Mouse (Mus musculus): ENCODE data around the gene Plcl1.

DNA sequence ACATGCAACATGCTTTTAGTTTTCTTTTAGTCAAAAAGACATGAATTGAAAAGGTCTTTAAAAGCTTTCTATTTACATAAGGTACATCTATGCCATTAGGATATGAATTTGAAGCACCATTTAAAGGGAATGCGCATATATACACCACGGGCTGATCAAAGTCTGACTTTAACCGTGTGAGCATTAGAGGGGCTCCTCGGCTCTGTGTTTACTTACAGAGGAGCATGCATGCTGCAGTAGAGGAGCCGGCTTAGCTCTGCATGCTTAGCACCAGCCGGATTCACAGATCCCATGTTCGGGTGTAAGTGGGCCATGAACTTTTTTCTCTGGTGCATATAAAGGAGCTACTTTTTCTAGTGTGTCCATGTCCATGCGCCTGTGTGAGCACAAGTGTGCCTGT, 31.4 kb downstream of the Plcl1 start:
- TF ChIP-seq CEBPB (IDR thresholded peaks at IDR 0.05; ENCODE audit: insufficient read depth, poor library complexity, severe bottlenecking) (no peak), POLR2A (IDR thresholded peaks at IDR 0.05; ENCODE audit: insufficient read length, low read depth) (no peak), REST (IDR thresholded peaks at IDR 0.05; ENCODE audit: insufficient read depth, insufficient read length) (no peak), POLR2AphosphoS2 (IDR thresholded peaks at IDR 0.05; ENCODE audit: insufficient read length, low read depth) (no peak), TCF12 (IDR thresholded peaks at IDR 0.05; ENCODE audit: insufficient read depth, poor library complexity, severe bottlenecking) (no peak), MYOG (IDR thresholded peaks at IDR 0.05; ENCODE audit: control insufficient read depth in 1 of 3, insufficient read depth in 1 of 3, insufficient read length in 2 of 3, low read depth in 2 of 3) (no peak)
